Mouse (Mus musculus): ENCODE data around the gene Tbx1. TPM values are rescaled to one million over a fixed set of nuclear protein-coding genes. Genes with fewer than 3 reads are reported as not detected.

The Tbx1 gene
- polyA plus RNA-seq (2012; rRNA removed): 2.3 and 10.8 TPM in 2 replicates

DNA sequence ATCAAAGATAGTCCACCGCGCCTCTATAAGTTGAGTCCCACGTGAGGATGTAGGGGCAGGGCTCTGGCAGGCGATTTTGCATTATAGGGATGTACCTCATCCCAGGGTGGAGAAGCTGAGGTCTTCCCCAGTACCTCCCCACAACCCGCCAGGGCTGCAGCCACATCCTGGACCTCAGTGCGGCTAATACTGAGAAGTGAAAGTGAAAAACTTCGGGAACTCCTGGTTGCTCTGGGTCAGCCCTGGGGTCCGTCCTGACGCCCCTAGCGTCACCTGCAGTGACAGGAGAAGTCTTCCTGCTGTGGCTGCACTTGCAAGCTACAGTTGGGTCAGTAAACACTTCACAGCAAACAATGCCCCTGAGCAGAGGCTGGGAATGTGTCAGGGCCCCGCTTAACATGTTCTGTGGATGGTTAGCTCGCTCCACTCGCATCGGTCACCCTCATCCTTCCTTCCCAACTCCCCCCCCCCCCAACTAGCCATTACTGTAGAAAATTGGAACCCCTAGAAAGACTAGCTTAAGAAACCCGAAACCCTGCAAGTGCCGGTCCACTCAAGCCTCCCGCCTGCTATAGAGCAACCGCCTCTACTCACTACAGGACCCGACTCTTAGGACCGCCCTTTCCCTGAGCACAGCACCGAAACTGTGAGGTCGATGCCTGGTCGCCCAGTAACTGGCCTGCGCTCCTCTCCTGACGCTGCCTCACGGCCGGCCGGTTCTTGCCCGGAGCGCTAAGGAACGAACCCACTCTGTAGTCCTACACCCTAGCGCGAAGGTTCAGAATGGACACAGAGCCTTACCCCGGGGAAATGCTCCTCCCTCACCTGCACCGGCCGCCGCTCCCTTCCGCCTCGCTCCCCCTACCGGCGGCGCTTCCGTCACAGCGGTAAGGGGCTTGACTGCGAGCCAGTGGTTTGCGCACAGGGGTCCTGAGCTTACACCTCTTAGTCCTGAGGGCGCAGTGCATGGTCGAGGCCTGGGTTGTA, at the start of gene Tbx1:
Tbx1 (minus strand) TSS at position 868 of the 987 bp plus-strand sequence.

DNA sequence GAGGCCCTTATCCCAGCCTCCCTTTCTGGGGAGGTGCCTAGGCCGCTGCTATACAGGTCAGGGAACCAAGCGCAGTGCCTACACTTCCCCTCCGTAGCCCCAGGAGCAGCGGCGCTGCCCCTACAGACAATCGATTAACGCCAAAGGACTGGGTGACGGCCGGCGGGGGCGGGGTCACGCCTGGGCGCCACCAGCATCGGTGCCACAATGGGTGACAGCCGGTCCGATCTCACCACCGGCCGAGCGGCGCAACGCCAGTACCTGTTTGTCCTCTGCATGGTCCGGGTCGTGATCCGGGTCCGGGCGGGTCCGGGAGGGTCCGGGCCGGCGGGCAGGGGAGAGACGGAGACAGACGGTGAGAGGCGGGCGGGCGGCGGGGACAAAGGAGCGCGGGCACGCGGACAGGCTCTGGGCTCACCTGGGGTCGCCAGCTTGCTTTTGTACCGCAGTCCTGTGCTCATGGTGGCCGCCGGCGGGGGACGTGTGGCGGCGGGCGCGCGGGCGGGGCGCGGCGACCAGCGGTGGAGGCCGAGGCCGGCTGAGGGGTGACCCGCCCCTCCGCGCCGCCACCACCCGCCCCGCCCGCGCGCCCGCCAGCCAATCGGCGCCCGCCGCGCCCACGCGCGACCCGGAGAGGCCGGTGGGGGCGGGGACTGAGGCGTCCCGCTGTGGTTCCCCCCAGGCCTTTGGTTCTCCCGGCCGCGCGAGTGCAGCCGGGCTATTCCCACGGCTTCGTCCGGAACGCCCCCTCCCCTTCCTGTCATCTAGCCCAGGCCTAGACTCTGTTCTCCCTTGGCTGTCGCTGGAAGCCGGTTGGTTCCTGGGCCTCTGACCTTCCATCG, 39.1 kb upstream of the Tbx1 start, which contains the start of gene Sept5:
Sept5 (minus strand) TSS at position 565 of the 842 bp plus-strand sequence.

DNA sequence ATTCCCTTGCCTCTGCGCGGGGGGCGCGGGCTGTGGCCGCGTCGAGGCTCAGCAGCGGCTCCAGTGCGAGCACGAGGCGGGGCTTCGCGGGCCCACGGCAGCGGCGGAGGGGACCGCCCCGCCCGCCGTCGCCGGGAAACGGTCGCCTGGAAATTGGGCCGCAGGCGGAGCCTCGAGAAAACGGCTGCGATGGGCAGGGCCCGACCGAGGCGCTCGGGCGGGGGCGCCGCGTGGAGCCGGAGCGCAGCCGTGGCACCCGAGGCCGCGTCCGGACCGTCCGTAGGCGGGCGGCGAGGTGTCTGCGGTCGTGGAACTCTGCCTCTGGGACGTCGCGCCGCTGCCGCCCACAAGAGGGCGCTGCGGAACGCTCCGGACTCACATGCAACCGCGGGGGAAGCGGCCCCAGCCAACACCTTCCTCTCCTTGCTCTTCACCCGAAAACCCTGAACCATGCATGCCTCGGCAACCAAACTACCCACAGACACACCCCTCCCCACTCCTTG, 36.0 kb upstream of the Tbx1 start, which contains the start of gene Gm49601:
Gm49601 (minus strand) TSS at position 52 of the 503 bp plus-strand sequence.

DNA sequence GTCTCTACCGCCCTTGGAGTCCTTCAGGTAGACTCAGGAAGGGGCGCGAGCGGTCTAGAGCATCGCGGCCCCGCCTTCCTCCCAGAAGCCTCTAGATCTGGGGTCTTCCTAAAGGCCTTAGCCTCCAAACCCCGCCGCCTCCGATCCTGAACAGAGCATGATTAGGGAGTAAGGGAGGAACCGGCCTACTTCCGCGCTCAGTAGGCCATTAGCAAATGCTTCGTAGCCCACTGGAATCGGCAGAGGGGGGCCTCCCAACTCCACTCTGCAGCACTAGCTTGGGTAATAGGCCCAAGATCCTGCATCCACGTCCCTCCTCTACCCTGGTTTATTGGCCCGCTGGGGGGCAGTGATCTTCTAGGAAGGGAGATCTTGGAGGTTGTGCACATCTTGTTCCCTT, 31.5 kb upstream of the Tbx1 start, which contains the start of gene Gp1bb:
Gp1bb (minus strand) TSS at position 385 of the 400 bp plus-strand sequence.

Other genes with a start within 250 kb of the Tbx1 start
- gene Tango2, start 242.6 kb downstream of the Tbx1 start, polyA plus RNA-seq (2012; rRNA removed): 26.5 and 33.6 TPM in 2 replicates
- 111 and 127 TPM in 2 replicates for gene Arvcf, start 242.5 kb downstream of the Tbx1 start, polyA plus RNA-seq (2012; rRNA removed)
- 23.1 and 30.1 TPM in 2 replicates for gene Txnrd2, start 164.3 kb downstream of the Tbx1 start, polyA plus RNA-seq (2012; rRNA removed)
- 37.2 and 47.8 TPM in 2 replicates for gene Comt, start 163.8 kb downstream of the Tbx1 start, polyA plus RNA-seq (2012; rRNA removed)
- gene Gnb1l, start 92.0 kb downstream of the Tbx1 start, polyA plus RNA-seq (2012; rRNA removed): 7.9 and 10.4 TPM in 2 replicates
- 7.6 and 10.4 TPM in 2 replicates for gene Rtl10, start 91.8 kb downstream of the Tbx1 start, polyA plus RNA-seq (2012; rRNA removed)
- 4.8 and 8.9 TPM in 2 replicates for gene Gp1bb, start 31.7 kb upstream of the Tbx1 start, polyA plus RNA-seq (2012; rRNA removed)
- 37.3 and 43.2 TPM in 2 replicates for gene Gm49601, start 35.8 kb upstream of the Tbx1 start, polyA plus RNA-seq (2012; rRNA removed)
- 76.8 and 93.6 TPM in 2 replicates for gene Sept5, start 39.3 kb upstream of the Tbx1 start, polyA plus RNA-seq (2012; rRNA removed)
- 29.4 and 38.3 TPM in 2 replicates for gene Cldn5, start 186.2 kb upstream of the Tbx1 start, polyA plus RNA-seq (2012; rRNA removed)
- gene Ufd1, start 221.1 kb upstream of the Tbx1 start, polyA plus RNA-seq (2012; rRNA removed): 59.1 and 68.8 TPM in 2 replicates
- gene Cdc45, start 221.3 kb upstream of the Tbx1 start, polyA plus RNA-seq (2012; rRNA removed): 70.9 and 78.8 TPM in 2 replicates
- 22.3 and 30.5 TPM in 2 replicates for gene 2510002D24Rik, start 245.9 kb upstream of the Tbx1 start, polyA plus RNA-seq (2012; rRNA removed)
- 3.0 TPM in 1 of 2 replicates, not detected in the other for gene Gm28539, start 245.9 kb upstream of the Tbx1 start, polyA plus RNA-seq (2012; rRNA removed)